8 mouse cellular contexts compared by ENCODE assay signal in the genomic region with DNA sequence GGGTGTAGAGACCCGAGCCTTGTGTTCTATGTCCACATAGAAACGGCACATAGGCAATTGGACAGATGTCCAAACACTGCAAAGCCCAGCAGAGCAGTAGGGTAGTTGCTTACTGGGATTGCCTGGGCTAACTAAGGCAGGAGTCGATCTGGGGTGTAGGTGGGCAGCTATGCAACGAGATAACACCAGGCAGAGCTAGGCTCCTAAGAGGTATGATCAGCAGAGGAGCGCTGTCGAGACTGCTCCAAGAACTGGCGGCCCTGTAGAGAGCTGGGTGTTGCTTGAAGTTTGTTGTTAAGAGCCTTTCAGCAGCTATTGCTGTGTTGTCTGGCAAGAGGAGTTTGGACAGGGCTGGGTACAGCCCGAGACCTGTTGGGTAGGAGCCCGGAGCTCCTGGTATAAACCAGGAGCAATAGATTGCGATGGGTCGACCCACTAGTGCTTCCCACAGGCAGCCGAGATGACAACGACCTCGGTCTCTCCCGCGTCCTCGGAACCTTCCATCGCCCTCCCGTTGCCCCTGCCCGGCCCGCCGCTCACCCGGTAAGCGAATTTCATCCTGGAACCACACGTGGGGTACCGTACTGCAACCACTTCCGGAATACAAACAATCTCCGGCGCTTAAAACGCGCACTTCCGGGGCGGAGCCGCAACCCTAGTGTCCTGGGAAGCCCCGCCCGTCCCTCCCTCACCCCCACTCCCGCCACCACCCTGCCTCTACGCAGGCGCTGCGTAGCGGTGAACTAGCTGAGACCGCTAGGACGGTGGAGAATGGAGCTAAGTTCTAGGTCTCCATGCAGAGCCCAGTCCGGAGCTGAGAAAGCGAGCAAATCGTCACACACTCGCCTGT. TPM values are rescaled to one million over a fixed set of nuclear protein-coding genes. Genes with fewer than 3 reads are reported as not detected.
A peak's percentile ranks its signal among the peaks of the same experiment; 100 is the strongest.
DNase-seq lines count a peak whose midpoint lies in the region; ATAC-seq and TF ChIP-seq lines count a peak whose summit lies in the region.

A gene (minus strand): TSS at position 619 of the 850 bp plus-strand sequence.

- H3K9ac ChIP-seq in kidney, embryonic 15.5 days: peak within 1 kb of the TSS; percentile 67

- H3K9me3 ChIP-seq in heart, embryonic 10.5 days: no peaks in the 10 kb centered on the region
- no peaks in the 10 kb centered on the region for H3K9me3 ChIP-seq in kidney, embryonic 15.5 days (replicated peaks)

- peak within 1 kb of the TSS; percentile 56 for H3K27ac ChIP-seq in bone marrow macrophage, adult 2 months (ENCODE audit: insufficient read depth, low read depth, low read length)
- H3K27ac ChIP-seq in embryonic fibroblast, embryonic 13.5 days (ENCODE audit: insufficient read depth, low read length): peak within 1 kb of the TSS; percentile 74
- H3K27ac ChIP-seq in heart, embryonic 10.5 days: peak within 1 kb of the TSS; percentile 81
- H3K27ac ChIP-seq in kidney, embryonic 15.5 days: peak within 1 kb of the TSS; percentile 76

- H3K4me1 ChIP-seq in bone marrow macrophage, adult 2 months (ENCODE audit: control insufficient read depth, insufficient read depth, low read length): peaks cover 7% of the 10 kb centered on the region
- no peaks in the 10 kb centered on the region; the same call in 1 of the 2 replicates for H3K4me1 ChIP-seq in embryonic fibroblast, embryonic 13.5 days (ENCODE audit: control insufficient read depth, insufficient read depth, low read length)
- peaks cover 15% of the 10 kb centered on the region for H3K4me1 ChIP-seq in heart, embryonic 10.5 days
- H3K4me1 ChIP-seq in kidney, embryonic 15.5 days: peaks cover 18% of the 10 kb centered on the region

- H3K4me2 ChIP-seq in kidney, embryonic 15.5 days: peak within 1 kb of the TSS; percentile 93

- DNase-seq in A20 (ENCODE audit: low read depth, low spot score): peak; percentile 96
- peak; percentile 97 for DNase-seq in heart, embryonic 10.5 days (ENCODE audit: low spot score)
- peak; percentile 93 for DNase-seq in liver
- peak; percentile 85 to 91 for DNase-seq in spleen, postnatal 4 days (ENCODE audit: low spot score in 2 of 2)

- 2% methylated on average over 47 of the region's 47 CpGs for WGBS in heart, embryonic 10.5 days
- 2% methylated on average over 47 of the region's 47 CpGs for WGBS in kidney, embryonic 15.5 days

- TF ChIP-seq CTCF in bone marrow macrophage, adult 2 months (IDR thresholded peaks at IDR 0.05; ENCODE audit: low read depth, low read length): no peak
- no peak for TF ChIP-seq CTCF in embryonic fibroblast, embryonic 13.5 days (IDR thresholded peaks at IDR 0.05; ENCODE audit: borderline replicate concordance, insufficient read depth, low read length)

- H3K27me3 ChIP-seq in heart, embryonic 10.5 days (ENCODE audit: insufficient read depth, poor library complexity, severe bottlenecking): no peaks in the 10 kb centered on the region
- H3K27me3 ChIP-seq in kidney, embryonic 15.5 days: no peaks in the 10 kb centered on the region

- H3K4me3 ChIP-seq in bone marrow macrophage, adult 2 months (ENCODE audit: insufficient read depth, low read length): peak within 1 kb of the TSS; percentile 96
- peak within 1 kb of the TSS; percentile 93 for H3K4me3 ChIP-seq in embryonic fibroblast, embryonic 13.5 days (ENCODE audit: insufficient read depth, low read length)
- peak within 1 kb of the TSS; percentile 85 for H3K4me3 ChIP-seq in heart, embryonic 10.5 days
- peak within 1 kb of the TSS; percentile 87 for H3K4me3 ChIP-seq in kidney, embryonic 15.5 days (replicated peaks)

- TF ChIP-seq POLR2A in bone marrow macrophage, adult 2 months (IDR thresholded peaks at IDR 0.05; ENCODE audit: borderline replicate concordance, low read depth, low read length): no peak
- TF ChIP-seq POLR2A in embryonic fibroblast, embryonic 13.5 days (IDR thresholded peaks at IDR 0.05; ENCODE audit: low read depth, low read length): peak; percentile 98

- H3K36me3 ChIP-seq in heart, embryonic 10.5 days: peaks cover 60% of the 10 kb centered on the region
- H3K36me3 ChIP-seq in kidney, embryonic 15.5 days: peaks cover 63% of the 10 kb centered on the region

- peak; percentile 96 for ATAC-seq in kidney, embryonic 15.5 days (replicated peaks; ENCODE audit: low FRiP score)
- peak; percentile 76 for ATAC-seq in monocyte, adult 5-6 weeks (replicated peaks; ENCODE audit: insufficient number of reproducible peaks, low FRiP score, low TSS enrichment, poor library complexity, severe bottlenecking)

RNA-seq across cellular contexts. Expression of the gene that starts here (rescaled TPM):
- polyA plus RNA-seq in bone marrow macrophage, adult 2 months (2012; ENCODE audit: insufficient read depth, insufficient read length, missing spikeins): 3.7 and 4.5 TPM in 2 replicates
- polyA plus RNA-seq in embryonic fibroblast, embryonic 13.5 days (2011; ENCODE audit: insufficient read length, low read depth, missing spikeins): 9.1 and 10.8 TPM in 2 replicates
- polyA plus RNA-seq in heart, embryonic 10.5 days (2016; fragmentation: Nextera tagmentation; extraction: Ambion mirVana): 18.0 and 23.1 TPM in 2 replicates
- polyA plus RNA-seq in kidney, embryonic 15.5 days (2015; fragmentation: Nextera tagmentation; extraction: Ambion mirVana): 21.7 and 22.6 TPM in 2 replicates
- 8.8 to 11.7 TPM (median 9.8 TPM) in 3 replicates for total RNA-seq in monocyte, adult 5-6 weeks (2017)

Comparison
In these comparisons a context has a peak if more than half of its experiments do, and no peak if none do; other contexts are left out.
1. Peak in every context shown above with its lines: DNase-seq, ATAC-seq, H3K4me3 ChIP-seq and H3K27ac ChIP-seq.